Mouse (Mus musculus): ENCODE measurements around the gene Cacna1b. TPM values are rescaled to one million over a fixed set of nuclear protein-coding genes. Genes with fewer than 3 reads are reported as not detected.

Cacna1b gene
- polyA plus RNA-seq, 1 experiment from 2014 or later: 0.18 TPM

DNA sequence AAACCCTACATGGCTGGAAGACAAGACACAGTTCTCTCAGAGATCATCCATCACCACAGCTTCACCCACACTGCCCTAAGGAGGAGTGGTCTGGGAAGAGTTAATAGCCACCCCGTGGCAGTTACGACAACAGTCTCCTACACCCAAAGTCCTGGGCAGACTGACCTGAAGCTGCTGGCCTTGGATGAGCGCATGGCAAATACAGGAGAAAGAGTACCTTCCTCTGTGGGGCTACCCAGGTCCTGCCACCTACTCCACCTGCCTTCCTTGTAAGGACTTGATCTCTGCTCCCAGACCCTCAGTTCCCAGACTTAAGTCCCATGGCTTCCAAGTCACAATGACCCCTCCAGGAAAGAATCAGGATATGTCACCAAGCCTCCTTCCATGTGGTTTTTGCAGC, 79.7 kb downstream of the Cacna1b start:
- H3K4me2 ChIP-seq: no peak overlapping the region
- peaks cover 30% of the 10 kb centered on the region for H3K27me3 ChIP-seq (replicated peaks)
- no peak for ATAC-seq (ENCODE audit: insufficient number of reproducible peaks, low FRiP score)
- no peaks in the 10 kb centered on the region for H3K36me3 ChIP-seq
- no peak overlapping the region for H3K9ac ChIP-seq
- WGBS: 86% methylated on average over 3 of the region's 3 CpGs
- no peak overlapping the region for H3K4me3 ChIP-seq
- H3K9me3 ChIP-seq (replicated peaks): 0 out of 2 replicates have a peak, but pooled peaks cover 3% of the 10 kb centered on the region
- H3K4me1 ChIP-seq (replicated peaks): peaks cover 8% of the 10 kb centered on the region; the same call in 1 of the 2 replicates
- no peak overlapping the region for H3K27ac ChIP-seq (ENCODE audit: poor library complexity, severe bottlenecking)

DNA sequence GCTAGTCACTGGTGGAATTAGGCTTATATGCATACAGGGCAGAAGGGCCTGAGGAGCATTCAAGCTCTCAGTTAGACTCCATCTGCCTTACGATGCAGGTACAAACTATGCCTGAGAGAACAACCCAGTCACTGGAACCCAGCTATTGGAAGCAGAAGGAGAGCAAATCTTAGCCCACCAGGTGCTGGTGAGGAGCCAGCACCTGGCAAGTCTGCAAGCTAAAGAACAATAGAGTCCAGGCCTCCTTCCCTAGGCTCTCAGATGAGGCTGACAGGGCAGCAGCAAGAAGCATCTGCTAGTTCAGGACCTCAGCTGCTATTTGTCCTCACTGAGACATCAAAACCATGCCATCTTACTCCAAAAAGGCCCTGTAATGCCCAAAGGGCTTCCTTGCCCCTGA, 82.2 kb downstream of the Cacna1b start:
- H3K4me2 ChIP-seq: no peak overlapping the region
- 0 out of 2 replicates have a peak, but pooled peaks cover 3% of the 10 kb centered on the region for H3K9me3 ChIP-seq (replicated peaks)
- H3K4me1 ChIP-seq (replicated peaks): peaks cover 8% of the 10 kb centered on the region; the same call in 1 of the 2 replicates
- WGBS: 83% methylated on average over 1 of the region's 1 CpGs
- H3K4me3 ChIP-seq: no peak overlapping the region
- H3K27ac ChIP-seq (ENCODE audit: poor library complexity, severe bottlenecking): no peak overlapping the region
- no peak overlapping the region for H3K9ac ChIP-seq
- peaks cover 38% of the 10 kb centered on the region for H3K27me3 ChIP-seq (replicated peaks)
- ATAC-seq (ENCODE audit: insufficient number of reproducible peaks, low FRiP score): no peak
- no peaks in the 10 kb centered on the region for H3K36me3 ChIP-seq

DNA sequence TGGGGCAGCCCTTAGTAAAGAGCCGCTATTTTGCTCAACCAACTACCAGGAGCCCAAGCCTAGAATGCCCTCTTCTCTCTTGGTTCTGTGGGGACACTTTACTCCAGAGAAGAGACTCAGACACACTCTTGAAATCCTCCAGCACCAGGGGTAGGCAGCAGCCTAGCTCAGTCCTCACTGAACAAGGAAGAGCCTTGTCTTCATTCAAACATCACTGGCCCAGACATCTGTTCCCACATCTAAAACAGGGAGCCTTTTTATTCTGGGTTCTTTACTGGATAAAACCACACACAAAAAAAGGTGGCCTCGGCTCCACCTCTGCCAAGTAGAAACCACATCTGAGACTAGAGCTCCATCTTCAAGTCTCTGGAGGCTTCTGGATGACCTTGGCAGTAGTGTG, 82.8 kb downstream of the Cacna1b start:
- 0 out of 2 replicates have a peak, but pooled peaks cover 3% of the 10 kb centered on the region for H3K9me3 ChIP-seq (replicated peaks)
- WGBS: 82% methylated on average over 2 of the region's 2 CpGs
- no peak overlapping the region for H3K4me2 ChIP-seq
- ATAC-seq (ENCODE audit: insufficient number of reproducible peaks, low FRiP score): no peak
- H3K4me1 ChIP-seq (replicated peaks): peaks cover 8% of the 10 kb centered on the region; the same call in 1 of the 2 replicates
- peaks cover 38% of the 10 kb centered on the region for H3K27me3 ChIP-seq (replicated peaks)
- H3K27ac ChIP-seq (ENCODE audit: poor library complexity, severe bottlenecking): no peak overlapping the region
- H3K36me3 ChIP-seq: no peaks in the 10 kb centered on the region
- no peak overlapping the region for H3K4me3 ChIP-seq
- no peak overlapping the region for H3K9ac ChIP-seq

DNA sequence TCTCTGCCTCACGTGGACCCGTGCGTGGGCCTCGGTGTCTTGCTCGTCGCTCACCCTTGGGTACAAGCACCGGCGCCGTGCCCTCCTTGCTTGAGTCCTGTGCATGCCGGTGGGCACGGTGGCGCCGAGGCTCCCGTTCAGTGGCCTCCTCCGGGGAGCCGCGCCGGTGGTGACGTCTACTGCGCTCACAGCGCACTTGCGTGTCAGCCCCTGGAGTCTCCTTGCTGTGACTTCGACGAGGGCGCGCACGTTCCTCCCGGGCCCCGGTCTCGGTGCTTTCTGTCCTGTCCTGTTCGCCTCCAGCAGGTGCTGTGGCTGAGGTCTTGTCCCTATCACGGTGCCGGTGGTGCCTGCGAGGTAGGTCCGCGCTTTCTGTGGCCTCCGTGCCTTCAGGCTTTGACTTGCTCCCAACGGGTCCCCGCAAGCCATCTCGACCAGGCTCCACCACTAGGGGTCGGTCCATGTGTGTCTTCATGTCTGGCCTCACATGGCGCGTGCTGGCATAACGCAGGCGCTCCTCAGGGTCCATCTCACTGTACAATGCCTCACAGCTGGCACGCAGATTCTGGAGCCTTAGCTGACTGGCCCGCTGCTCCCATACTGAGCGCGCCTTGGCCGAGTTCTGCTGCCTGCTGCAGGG, 83.8 kb downstream of the Cacna1b start:
- Histone ChIP-seq H3K27me3 (replicated peaks) (peaks cover 38% of the 10 kb centered on the region), H3K27ac (ENCODE audit: poor library complexity, severe bottlenecking) (no peak overlapping the region), H3K9ac (peak overlapping the region; percentile 11; the same call in 1 of the 2 replicates), H3K4me2 (peak overlapping the region; percentile 72), H3K9me3 (replicated peaks) (0 out of 2 replicates have a peak, but pooled peaks cover 2% of the 10 kb centered on the region), H3K4me1 (replicated peaks) (peaks cover 8% of the 10 kb centered on the region; the same call in 1 of the 2 replicates), H3K4me3 (peak overlapping the region; percentile 35), H3K36me3 (no peaks in the 10 kb centered on the region)
- WGBS: 23% methylated on average over 50 of the region's 50 CpGs
- ATAC-seq (ENCODE audit: insufficient number of reproducible peaks, low FRiP score): no peak

DNA sequence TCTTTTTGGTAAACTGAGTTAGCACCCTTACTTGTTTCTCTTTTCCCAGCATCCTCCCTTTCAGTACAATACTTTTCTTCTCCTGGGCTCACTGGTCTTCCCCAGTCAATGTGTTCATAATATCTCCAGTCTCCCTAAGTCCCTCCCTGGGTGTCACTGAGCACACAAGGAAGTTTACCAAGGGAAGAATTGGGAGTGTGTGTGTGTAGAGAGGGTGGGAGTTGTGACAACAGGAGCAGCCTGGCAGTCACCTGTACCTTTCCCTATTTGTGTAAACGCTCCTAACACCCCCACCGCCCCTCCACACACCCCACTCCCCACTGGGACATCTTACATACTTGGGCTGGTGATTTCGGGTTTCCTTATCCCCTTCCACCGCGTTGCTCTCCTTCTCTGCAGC, 84.4 kb downstream of the Cacna1b start:
- H3K9ac ChIP-seq: no peak overlapping the region
- peaks cover 8% of the 10 kb centered on the region; the same call in 1 of the 2 replicates for H3K4me1 ChIP-seq (replicated peaks)
- peak overlapping the region; percentile 72 for H3K4me2 ChIP-seq
- H3K36me3 ChIP-seq: no peaks in the 10 kb centered on the region
- 84% methylated on average over 5 of the region's 5 CpGs for WGBS
- peaks cover 38% of the 10 kb centered on the region for H3K27me3 ChIP-seq (replicated peaks)
- no peak overlapping the region for H3K27ac ChIP-seq (ENCODE audit: poor library complexity, severe bottlenecking)
- H3K9me3 ChIP-seq (replicated peaks): no peaks in the 10 kb centered on the region
- ATAC-seq (ENCODE audit: insufficient number of reproducible peaks, low FRiP score): no peak
- H3K4me3 ChIP-seq: 0 out of 2 replicates have a peak overlapping the region, but pooled peaks have one; percentile 35

DNA sequence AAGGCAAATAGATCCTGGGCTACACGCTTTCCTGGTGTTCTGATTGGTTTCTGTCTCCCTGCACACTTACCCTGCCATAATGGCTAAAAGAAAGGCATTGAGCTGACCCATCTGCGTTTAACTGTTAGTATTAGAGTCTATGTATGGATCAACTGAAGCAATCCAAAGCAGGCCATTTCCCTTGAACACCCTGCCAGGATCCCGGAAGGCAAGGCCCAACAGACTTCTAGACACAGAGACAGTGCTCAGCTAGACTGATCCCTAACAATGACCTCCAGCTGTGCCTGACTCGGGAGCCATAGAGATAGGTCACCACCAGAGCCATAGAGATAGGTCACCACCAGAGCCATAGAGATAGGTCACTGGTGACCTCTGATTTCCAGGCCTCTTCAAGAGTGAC, 84.8 kb downstream of the Cacna1b start:
- no peak for ATAC-seq (ENCODE audit: insufficient number of reproducible peaks, low FRiP score)
- WGBS: 71% methylated on average over 4 of the region's 4 CpGs
- H3K27me3 ChIP-seq (replicated peaks): peaks cover 38% of the 10 kb centered on the region
- H3K4me3 ChIP-seq: no peak overlapping the region
- peaks cover 8% of the 10 kb centered on the region; the same call in 1 of the 2 replicates for H3K4me1 ChIP-seq (replicated peaks)
- no peak overlapping the region for H3K27ac ChIP-seq (ENCODE audit: poor library complexity, severe bottlenecking)
- no peaks in the 10 kb centered on the region for H3K36me3 ChIP-seq
- H3K4me2 ChIP-seq: no peak overlapping the region
- H3K9me3 ChIP-seq (replicated peaks): no peaks in the 10 kb centered on the region
- H3K9ac ChIP-seq: no peak overlapping the region

DNA sequence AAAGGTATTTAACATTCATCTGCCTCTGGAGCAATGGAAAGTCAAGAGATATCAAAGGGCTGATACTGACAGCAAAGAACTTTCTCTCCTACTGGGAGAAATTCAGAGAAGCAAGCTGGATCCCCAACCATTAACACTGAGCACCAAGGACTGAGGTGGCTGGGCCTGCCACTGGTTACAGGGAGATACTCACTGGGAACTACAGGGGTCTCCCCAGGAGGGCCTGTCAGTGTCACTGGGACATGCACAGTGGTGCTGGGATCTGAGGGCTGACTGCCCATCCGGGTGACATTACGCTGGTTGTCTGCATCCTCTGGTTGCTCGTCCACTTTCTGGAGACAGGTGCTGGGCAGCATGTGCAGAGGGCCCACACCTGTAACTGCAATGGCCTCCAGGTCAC, 85.3 kb downstream of the Cacna1b start:
- no peaks in the 10 kb centered on the region for H3K9me3 ChIP-seq (replicated peaks)
- peaks cover 8% of the 10 kb centered on the region; the same call in 1 of the 2 replicates for H3K4me1 ChIP-seq (replicated peaks)
- no peak overlapping the region for H3K4me2 ChIP-seq
- H3K4me3 ChIP-seq: no peak overlapping the region
- no peaks in the 10 kb centered on the region for H3K36me3 ChIP-seq
- no peak overlapping the region for H3K27ac ChIP-seq (ENCODE audit: poor library complexity, severe bottlenecking)
- no peak for ATAC-seq (ENCODE audit: insufficient number of reproducible peaks, low FRiP score)
- H3K27me3 ChIP-seq (replicated peaks): peaks cover 38% of the 10 kb centered on the region
- 91% methylated on average over 3 of the region's 3 CpGs for WGBS
- no peak overlapping the region for H3K9ac ChIP-seq

DNA sequence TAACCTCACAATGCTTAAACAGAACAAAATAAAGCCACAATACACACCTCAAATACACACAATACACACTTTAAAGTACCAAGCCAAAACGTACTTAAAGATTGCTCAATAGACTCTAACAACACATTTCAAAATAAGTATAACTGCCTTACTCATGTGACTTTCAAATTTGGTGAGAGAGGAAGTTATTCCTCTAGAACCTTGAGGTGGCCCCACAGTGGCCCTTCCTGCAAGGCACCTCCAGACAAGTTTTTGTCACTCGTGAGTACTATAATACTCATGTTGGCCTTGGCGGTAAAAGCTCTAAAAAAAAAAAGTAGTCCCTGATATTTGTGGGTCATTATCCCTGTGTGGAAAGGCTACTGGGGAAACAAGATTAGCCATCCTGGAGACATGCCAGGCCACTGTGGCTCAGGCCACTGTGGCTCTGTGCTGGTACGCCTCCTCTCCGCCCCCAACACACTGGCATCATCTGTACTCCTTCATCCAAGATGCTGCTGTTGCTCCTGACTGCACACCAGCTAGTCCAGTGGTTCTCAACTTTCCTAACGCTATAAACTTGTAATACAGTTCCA, 88.4 kb downstream of the Cacna1b start:
- H3K27ac ChIP-seq (ENCODE audit: poor library complexity, severe bottlenecking): no peak overlapping the region
- WGBS: 75% methylated on average over 6 of the region's 6 CpGs
- no peak overlapping the region for H3K9ac ChIP-seq
- H3K9me3 ChIP-seq (replicated peaks): no peaks in the 10 kb centered on the region
- peaks cover 23% of the 10 kb centered on the region for H3K27me3 ChIP-seq (replicated peaks)
- no peak overlapping the region for H3K4me3 ChIP-seq
- no peak for ATAC-seq (ENCODE audit: insufficient number of reproducible peaks, low FRiP score)
- no peaks in the 10 kb centered on the region for H3K36me3 ChIP-seq
- no peak overlapping the region for H3K4me2 ChIP-seq
- peaks cover 7% of the 10 kb centered on the region; the same call in 1 of the 2 replicates for H3K4me1 ChIP-seq (replicated peaks)

DNA sequence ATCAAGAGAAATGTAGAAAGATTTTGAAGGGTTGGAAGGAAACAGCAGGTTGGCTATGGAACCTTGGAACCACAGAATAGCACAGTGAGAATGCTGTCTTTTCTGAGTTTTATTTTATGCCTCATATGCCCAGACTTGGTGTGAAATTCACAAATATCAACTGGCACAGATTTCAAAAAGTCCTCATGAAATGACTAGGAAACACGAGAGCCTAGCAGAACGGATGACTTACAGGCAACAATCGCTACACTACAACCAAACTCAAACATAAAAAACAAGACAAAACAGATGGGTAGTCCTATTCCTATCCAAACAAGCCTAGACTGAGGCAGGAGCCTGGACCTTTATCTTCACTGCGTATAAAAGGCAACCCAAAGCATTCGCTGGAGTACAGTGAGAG, 94.4 kb downstream of the Cacna1b start:
- peaks cover 3% of the 10 kb centered on the region; the same call in 1 of the 2 replicates for H3K4me1 ChIP-seq (replicated peaks)
- H3K27ac ChIP-seq (ENCODE audit: poor library complexity, severe bottlenecking): no peak overlapping the region
- H3K9me3 ChIP-seq (replicated peaks): no peaks in the 10 kb centered on the region
- no peak for ATAC-seq (ENCODE audit: insufficient number of reproducible peaks, low FRiP score)
- no peak overlapping the region for H3K4me3 ChIP-seq
- H3K36me3 ChIP-seq: no peaks in the 10 kb centered on the region
- no peak overlapping the region for H3K4me2 ChIP-seq
- H3K9ac ChIP-seq: no peak overlapping the region
- no peaks in the 10 kb centered on the region for H3K27me3 ChIP-seq (replicated peaks)
- WGBS: 84% methylated on average over 5 of the region's 5 CpGs

DNA sequence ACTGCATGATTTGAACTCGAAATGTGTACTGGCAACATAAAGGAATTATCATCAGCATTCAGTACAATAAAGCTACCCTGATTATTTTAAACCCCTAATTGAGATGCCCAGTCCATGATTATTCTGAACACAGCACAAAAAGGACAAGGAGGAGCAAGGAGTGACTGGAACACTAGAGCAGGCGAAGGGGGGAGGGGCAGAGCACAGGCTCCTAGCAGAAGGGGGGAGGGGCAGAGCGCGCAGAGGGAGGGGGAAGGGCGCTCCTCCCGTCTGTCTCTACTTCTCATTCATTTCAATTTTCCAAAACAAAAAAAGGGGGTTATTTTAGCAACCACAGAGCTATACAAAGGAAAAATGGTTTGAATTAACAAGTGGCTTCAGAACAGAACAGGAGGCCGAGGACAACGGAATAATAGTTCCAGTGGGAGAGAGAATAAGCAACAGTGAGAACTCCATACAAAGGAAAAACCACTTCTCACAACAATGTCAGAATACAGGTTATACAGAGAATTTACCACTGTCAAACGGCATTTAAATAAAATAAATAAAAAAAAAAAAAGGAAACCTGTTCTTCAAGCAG, 98.2 kb downstream of the Cacna1b start:
- ATAC-seq (ENCODE audit: insufficient number of reproducible peaks, low FRiP score): no peak
- Histone ChIP-seq H3K4me2 (peak overlapping the region; percentile 47), H3K9me3 (replicated peaks) (no peaks in the 10 kb centered on the region), H3K4me1 (replicated peaks) (peaks cover 3% of the 10 kb centered on the region; the same call in 1 of the 2 replicates), H3K4me3 (no peak overlapping the region), H3K36me3 (no peaks in the 10 kb centered on the region), H3K27me3 (replicated peaks) (no peaks in the 10 kb centered on the region), H3K27ac (ENCODE audit: poor library complexity, severe bottlenecking) (no peak overlapping the region), H3K9ac (no peak overlapping the region)
- WGBS: 29% methylated on average over 9 of the region's 9 CpGs

DNA sequence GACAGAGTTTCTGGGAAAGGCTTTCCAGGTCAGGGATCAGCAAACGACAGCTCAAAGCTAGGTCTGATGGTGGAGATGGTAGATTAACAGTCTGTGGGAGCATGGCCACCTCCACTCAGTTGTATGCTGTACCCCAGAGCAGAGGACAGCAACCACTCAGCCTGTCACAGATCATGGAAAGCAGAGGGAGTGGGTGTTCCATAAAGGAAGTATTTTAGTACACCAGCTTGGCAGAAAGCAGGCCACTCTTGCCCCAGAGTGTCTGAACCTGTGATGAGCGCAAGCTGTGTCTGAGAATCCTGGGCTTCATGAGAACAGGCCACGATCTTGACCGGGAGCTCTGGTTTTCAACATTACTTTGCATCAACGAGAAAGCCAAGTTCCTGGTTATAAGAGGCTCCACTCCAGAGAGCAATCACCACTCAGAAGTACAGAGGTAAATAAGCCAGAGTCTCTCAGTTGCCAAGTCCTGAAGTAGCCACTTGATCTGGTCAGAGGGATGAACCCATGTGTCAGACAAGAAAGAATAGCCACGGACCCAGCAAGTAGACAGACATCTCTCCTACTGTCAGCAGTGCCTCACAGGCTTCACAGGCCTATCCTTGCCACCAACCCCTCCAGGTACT, 103.7 kb downstream of the Cacna1b start:
- Histone ChIP-seq H3K36me3 (no peaks in the 10 kb centered on the region), H3K9me3 (replicated peaks) (no peaks in the 10 kb centered on the region), H3K9ac (no peak overlapping the region), H3K4me1 (replicated peaks) (no peaks in the 10 kb centered on the region), H3K27me3 (replicated peaks) (no peaks in the 10 kb centered on the region), H3K4me3 (no peak overlapping the region), H3K27ac (ENCODE audit: poor library complexity, severe bottlenecking) (no peak overlapping the region), H3K4me2 (no peak overlapping the region)
- ATAC-seq (ENCODE audit: insufficient number of reproducible peaks, low FRiP score): no peak
- 59% methylated on average over 6 of the region's 6 CpGs for WGBS

All from heart, embryonic 12.5 days (tissue).